Mouse (Mus musculus): ENCODE measurements around the gene Stard9. TPM values are rescaled to one million over a fixed set of nuclear protein-coding genes. Genes with fewer than 3 reads are reported as not detected.

Gene Stard9
- total and polyA plus RNA-seq, 3 experiments: 0.50 to 1.1 TPM; not detected in 1

GRCm38 (mm10) chr2:120663491-120664154, 34.7 kb downstream of the Stard9 start:
- TF ChIP-seq RAD21 (IDR thresholded peaks at IDR 0.05; ENCODE audit: low read depth, low read length) (no peak), CTCF (IDR thresholded peaks at IDR 0.05 in 2 of 3, conservative IDR thresholded peaks at IDR 0.05 in 1 of 3; ENCODE audit: control insufficient read depth in 1 of 3, insufficient read depth in 1 of 3, low read depth in 2 of 3, low read length in 3 of 3, poor library complexity in 1 of 3, severe bottlenecking in 1 of 3) (0 out of 6 replicates have a peak, but pooled peaks of 2 of the 3 experiments have one; percentile 2 to 3)
- no peak overlapping the region for H3K9ac ChIP-seq (ENCODE audit: control insufficient read depth, low read depth, low read length, poor library complexity, severe bottlenecking)
- H3K4me1 ChIP-seq (ENCODE audit: control insufficient read depth in 1 of 2, insufficient read depth in 2 of 2, low read length in 2 of 2): peaks cover 13 to 27% of the 10 kb centered on the region in 2 experiments
- no peak for DNase-seq (ENCODE audit: low read depth, low spot score)
- no peak overlapping the region for H3K27ac ChIP-seq (ENCODE audit: control insufficient read depth, low read depth, low read length)
- no peak overlapping the region for H3K4me3 ChIP-seq (ENCODE audit: control insufficient read depth in 1 of 2, insufficient read depth in 1 of 2, low read depth in 2 of 2, low read length in 2 of 2)
- no peaks in the 10 kb centered on the region for H3K9me3 ChIP-seq (replicated peaks; ENCODE audit: insufficient read depth, low read length)
- H3K79me2 ChIP-seq (ENCODE audit: control insufficient read depth, insufficient read depth, low read length, poor library complexity): no peaks in the 10 kb centered on the region
- peaks cover 0 to 32% of the 10 kb centered on the region in 2 experiments; a peak in 2 of 4 replicates for H3K36me3 ChIP-seq (ENCODE audit: control insufficient read depth in 1 of 2, insufficient read depth in 2 of 2, low read length in 2 of 2)
- H3K27me3 ChIP-seq (ENCODE audit: control insufficient read depth in 1 of 2, insufficient read depth in 2 of 2, low read length in 2 of 2): peaks cover 0 to 1% of the 10 kb centered on the region in 2 experiments; a peak in 1 of 4 replicates

- DNase-seq (ENCODE audit: low read depth, low spot score): no peak
- Histone ChIP-seq H3K27me3 (ENCODE audit: control insufficient read depth in 1 of 2, insufficient read depth in 2 of 2, low read length in 2 of 2) (peaks cover 0 to 1% of the 10 kb centered on the region in 2 experiments; a peak in 1 of 4 replicates), H3K79me2 (ENCODE audit: control insufficient read depth, insufficient read depth, low read length, poor library complexity) (no peaks in the 10 kb centered on the region), H3K36me3 (ENCODE audit: control insufficient read depth in 1 of 2, insufficient read depth in 2 of 2, low read length in 2 of 2) (peaks cover 0 to 3% of the 10 kb centered on the region in 2 experiments; a peak in 2 of 4 replicates), H3K9me3 (replicated peaks; ENCODE audit: insufficient read depth, low read length) (no peaks in the 10 kb centered on the region), H3K27ac (ENCODE audit: control insufficient read depth, low read depth, low read length) (no peak overlapping the region), H3K9ac (ENCODE audit: control insufficient read depth, low read depth, low read length, poor library complexity, severe bottlenecking) (no peak overlapping the region), H3K4me1 (ENCODE audit: control insufficient read depth in 1 of 2, insufficient read depth in 2 of 2, low read length in 2 of 2) (peaks cover 0 to 6% of the 10 kb centered on the region in 2 experiments; a peak in 2 of 4 replicates), H3K4me3 (ENCODE audit: control insufficient read depth in 1 of 2, insufficient read depth in 1 of 2, low read depth in 2 of 2, low read length in 2 of 2) (no peak overlapping the region)
- TF ChIP-seq ZC3H11A (IDR thresholded peaks at IDR 0.05; ENCODE audit: low read depth, low read length): no peak
- no peak for TF ChIP-seq MYC (IDR thresholded peaks at IDR 0.05; ENCODE audit: low read depth, low read length)
- TF ChIP-seq CTCF (IDR thresholded peaks at IDR 0.05 in 2 of 3, conservative IDR thresholded peaks at IDR 0.05 in 1 of 3; ENCODE audit: control insufficient read depth in 1 of 3, insufficient read depth in 1 of 3, low read depth in 2 of 3, low read length in 3 of 3, poor library complexity in 1 of 3, severe bottlenecking in 1 of 3): no peak
- TF ChIP-seq TCF12 (IDR thresholded peaks at IDR 0.05; ENCODE audit: low read depth, low read length): no peak
- no peak for TF ChIP-seq RCOR1 (IDR thresholded peaks at IDR 0.05; ENCODE audit: low read depth, low read length)
These were observed 38.5 kb downstream of the Stard9 start for GRCm38 (mm10) chr2:120667446-120667845.

GRCm38 (mm10) chr2:120670253-120670652, 41.3 kb downstream of the Stard9 start:
- DNase-seq (ENCODE audit: low read depth, low spot score): peak; percentile 44
- Histone ChIP-seq H3K9me3 (replicated peaks; ENCODE audit: insufficient read depth, low read length) (no peaks in the 10 kb centered on the region), H3K79me2 (ENCODE audit: control insufficient read depth, insufficient read depth, low read length, poor library complexity) (no peaks in the 10 kb centered on the region), H3K27me3 (ENCODE audit: control insufficient read depth in 1 of 2, insufficient read depth in 2 of 2, low read length in 2 of 2) (peaks cover 0 to 1% of the 10 kb centered on the region in 2 experiments; a peak in 1 of 4 replicates), H3K4me1 (ENCODE audit: control insufficient read depth in 1 of 2, insufficient read depth in 2 of 2, low read length in 2 of 2) (peaks cover 0 to 6% of the 10 kb centered on the region in 2 experiments; a peak in 2 of 4 replicates), H3K36me3 (ENCODE audit: control insufficient read depth in 1 of 2, insufficient read depth in 2 of 2, low read length in 2 of 2) (peaks cover 0 to 3% of the 10 kb centered on the region in 2 experiments; a peak in 1 of 4 replicates), H3K27ac (ENCODE audit: control insufficient read depth, low read depth, low read length) (no peak overlapping the region), H3K9ac (ENCODE audit: control insufficient read depth, low read depth, low read length, poor library complexity, severe bottlenecking) (no peak overlapping the region), H3K4me3 (ENCODE audit: control insufficient read depth in 1 of 2, insufficient read depth in 1 of 2, low read depth in 2 of 2, low read length in 2 of 2) (no peak overlapping the region)
- TF ChIP-seq MAX (IDR thresholded peaks at IDR 0.05; ENCODE audit: low read length) (no peak), POLR2A (IDR thresholded peaks at IDR 0.05; ENCODE audit: control insufficient read depth in 1 of 2, insufficient read depth in 1 of 2, low read depth in 1 of 2, low read length in 2 of 2, poor library complexity in 1 of 2) (no peak), TAL1 (IDR thresholded peaks at IDR 0.05; ENCODE audit: low read length) (no peak), NRF1 (IDR thresholded peaks at IDR 0.05; ENCODE audit: insufficient read depth, low read depth, low read length, poor library complexity, severe bottlenecking) (no peak), ZKSCAN1 (IDR thresholded peaks at IDR 0.05; ENCODE audit: low read depth, low read length) (no peak), EP300 (IDR thresholded peaks at IDR 0.05; ENCODE audit: low read depth in 1 of 2, low read length in 2 of 2) (no peak), GATA1 (IDR thresholded peaks at IDR 0.05; ENCODE audit: low read depth, low read length) (no peak), NELFE (IDR thresholded peaks at IDR 0.05; ENCODE audit: low read depth, low read length) (no peak), JUND (IDR thresholded peaks at IDR 0.05; ENCODE audit: low read depth, low read length) (no peak), ELF1 (IDR thresholded peaks at IDR 0.05; ENCODE audit: low read depth, low read length) (no peak), CTCF (IDR thresholded peaks at IDR 0.05 in 2 of 3, conservative IDR thresholded peaks at IDR 0.05 in 1 of 3; ENCODE audit: control insufficient read depth in 1 of 3, insufficient read depth in 1 of 3, low read depth in 2 of 3, low read length in 3 of 3, poor library complexity in 1 of 3, severe bottlenecking in 1 of 3) (peak in 2 of 3 experiments; percentile 20 to 73; a peak in 3 of 6 replicates), ZC3H11A (IDR thresholded peaks at IDR 0.05; ENCODE audit: low read depth, low read length) (peak; percentile 89), RAD21 (IDR thresholded peaks at IDR 0.05; ENCODE audit: low read depth, low read length) (peak; percentile 93), RCOR1 (IDR thresholded peaks at IDR 0.05; ENCODE audit: low read depth, low read length) (no peak), GABPA (IDR thresholded peaks at IDR 0.05; ENCODE audit: low read depth, low read length) (no peak), TCF12 (IDR thresholded peaks at IDR 0.05; ENCODE audit: low read depth, low read length) (no peak), CHD2 (IDR thresholded peaks at IDR 0.05; ENCODE audit: low read length) (no peak), UBTF (IDR thresholded peaks at IDR 0.05; ENCODE audit: borderline replicate concordance, insufficient read depth, low read depth, low read length) (no peak), BHLHE40 (IDR thresholded peaks at IDR 0.05; ENCODE audit: borderline replicate concordance, low read depth, low read length) (no peak), SMC3 (IDR thresholded peaks at IDR 0.05; ENCODE audit: low read depth, low read length) (peak; percentile 95)
